Mouse (Mus musculus): ENCODE data around the gene Kdm5b.
"Not testable (repeated sequence)": the region's sequence is repeated elsewhere in the genome, so short reads cannot be mapped to it uniquely, and the experiment has no call there.

DNA sequence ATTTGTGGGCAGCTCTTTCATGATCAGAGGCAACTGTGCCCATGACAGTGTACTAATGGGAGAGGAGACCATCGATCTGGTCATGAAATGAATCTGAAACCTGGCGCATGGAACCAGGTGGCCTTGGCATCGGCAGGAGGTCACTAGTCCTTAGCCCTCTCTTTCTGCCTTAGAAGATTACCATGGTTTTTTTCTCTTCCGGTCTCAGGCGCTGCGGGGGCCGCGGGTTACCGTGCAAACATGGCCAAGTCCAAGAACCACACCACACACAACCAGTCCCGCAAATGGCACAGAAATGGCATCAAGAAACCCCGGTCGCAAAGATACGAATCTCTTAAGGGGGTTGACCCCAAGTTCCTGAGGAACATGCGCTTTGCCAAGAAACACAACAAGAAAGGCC, 42.1 kb upstream of the Kdm5b start:
- TF ChIP-seq CTCF (IDR thresholded peaks at IDR 0.05; ENCODE audit: low read depth); EP300 (optimal IDR thresholded peaks at IDR 0.05): not testable (repeated sequence)
